ENCODE assay signal across 10 mouse cellular contexts in genomic region chr4:123918851-123919250, GRCm38 (mm10). TPM values are rescaled to one million over a fixed set of nuclear protein-coding genes. Genes with fewer than 3 reads are reported as not detected.
DNase-seq lines count a peak whose midpoint lies in the region; ATAC-seq and TF ChIP-seq lines count a peak whose summit lies in the region.
"Had no signal": no experiment of that assay in that cellular context is flagged by ENCODE, and none has a peak within 500 bp of the region (broad histone marks: within the 10 kb centered on the region; RNA-seq: fewer than 3 reads in every experiment).

No protein-coding gene starts in this region.

- no peaks in the 10 kb centered on the region for H3K9me3 ChIP-seq in kidney, embryonic 14.5 days (ENCODE audit: control insufficient read depth, low read length)
- H3K9me3 ChIP-seq in hindbrain, embryonic 14.5 days (ENCODE audit: control insufficient read depth, low read length): no peaks in the 10 kb centered on the region
- H3K9me3 ChIP-seq in midbrain, embryonic 13.5 days: no peaks in the 10 kb centered on the region

- H3K9ac ChIP-seq in kidney, embryonic 14.5 days (ENCODE audit: low read depth, low read length): peak overlapping the region; percentile 92; the same call in 1 of the 2 replicates
- H3K9ac ChIP-seq in hindbrain, embryonic 14.5 days: no peak overlapping the region
- peak overlapping the region; percentile 98 for H3K9ac ChIP-seq in midbrain, embryonic 13.5 days (replicated peaks)

- no peak overlapping the region for H3K27ac ChIP-seq in kidney, embryonic 14.5 days (ENCODE audit: low read depth, low read length)
- H3K27ac ChIP-seq in bone marrow macrophage, adult 2 months (ENCODE audit: insufficient read depth, low read depth, low read length): peak overlapping the region; percentile 43
- no peak overlapping the region for H3K27ac ChIP-seq in hindbrain, embryonic 14.5 days
- H3K27ac ChIP-seq in midbrain, embryonic 13.5 days: no peak overlapping the region
- H3K27ac ChIP-seq in kidney, adult 2 months (ENCODE audit: insufficient read depth, low read depth, low read length): no peak overlapping the region

- TF ChIP-seq CTCF in bone marrow macrophage, adult 2 months (IDR thresholded peaks at IDR 0.05; ENCODE audit: low read depth, low read length): no peak
- TF ChIP-seq CTCF in kidney, adult 2 months (conservative IDR thresholded peaks at IDR 0.05; ENCODE audit: insufficient read depth, insufficient read length, low read depth, low read length): no peak

- no peaks in the 10 kb centered on the region for H3K27me3 ChIP-seq in kidney, embryonic 14.5 days (ENCODE audit: control insufficient read depth, insufficient read depth, low read length)
- no peaks in the 10 kb centered on the region for H3K27me3 ChIP-seq in hindbrain, embryonic 14.5 days (ENCODE audit: control insufficient read depth, insufficient read depth, low read length)
- H3K27me3 ChIP-seq in midbrain, embryonic 13.5 days: no peaks in the 10 kb centered on the region
- H3K27me3 ChIP-seq in kidney, adult 2 months (replicated peaks; ENCODE audit: control insufficient read depth, insufficient read depth, low read length): no peaks in the 10 kb centered on the region

- WGBS in kidney, embryonic 14.5 days: 68% methylated on average over 2 of the region's 2 CpGs
- WGBS in hindbrain, embryonic 14.5 days: 63% methylated on average over 2 of the region's 2 CpGs
- 72% methylated on average over 2 of the region's 2 CpGs for WGBS in midbrain, embryonic 13.5 days
- whole genome bisulfite sequencing in kidney, adult 2 months: 62% methylated on average over 2 of the region's 2 CpGs

- no peak for TF ChIP-seq POLR2A in bone marrow macrophage, adult 2 months (IDR thresholded peaks at IDR 0.05; ENCODE audit: borderline replicate concordance, low read depth, low read length)
- no peak for TF ChIP-seq POLR2A in kidney, adult 2 months (IDR thresholded peaks at IDR 0.05; ENCODE audit: low read depth, low read length)

- H3K4me1 ChIP-seq in kidney, embryonic 14.5 days (ENCODE audit: control insufficient read depth, insufficient read depth, low read length): peaks cover 16% of the 10 kb centered on the region
- peaks cover 34% of the 10 kb centered on the region for H3K4me1 ChIP-seq in bone marrow macrophage, adult 2 months (ENCODE audit: control insufficient read depth, insufficient read depth, low read length)
- peaks cover 25% of the 10 kb centered on the region for H3K4me1 ChIP-seq in hindbrain, embryonic 14.5 days (replicated peaks; ENCODE audit: control insufficient read depth, insufficient read depth, low read length)
- peaks cover 33% of the 10 kb centered on the region for H3K4me1 ChIP-seq in midbrain, embryonic 13.5 days (replicated peaks)
- peaks cover 13% of the 10 kb centered on the region; the same call in 1 of the 2 replicates for H3K4me1 ChIP-seq in kidney, adult 2 months (ENCODE audit: control insufficient read depth, insufficient read depth, low read length)

- DNase-seq in kidney, adult 11 months: no peak
- no peak for DNase-seq in hindbrain, embryonic 14.5 days (ENCODE audit: low spot score)
- DNase-seq in layer of hippocampus, adult 18-20 months (ENCODE audit: low spot score in 2 of 2): no peak
- DNase-seq in adrenal gland, adult 18-20 months (ENCODE audit: low spot score in 2 of 2): no peak
- DNase-seq in kidney, adult 2 months: no peak
- DNase-seq: gastrocnemius, postnatal 14 days; right cerebral cortex, postnatal 4 days had no signal

- ATAC-seq in kidney, embryonic 14.5 days (ENCODE audit: low FRiP score, low TSS enrichment): no peak
- ATAC-seq in hindbrain, embryonic 14.5 days (ENCODE audit: low FRiP score): no peak
- no peak for ATAC-seq in midbrain, embryonic 13.5 days

- H3K36me3 ChIP-seq in kidney, embryonic 14.5 days (ENCODE audit: control insufficient read depth, insufficient read depth, low read length): peaks cover 35% of the 10 kb centered on the region
- H3K36me3 ChIP-seq in hindbrain, embryonic 14.5 days (replicated peaks; ENCODE audit: control insufficient read depth, insufficient read depth): peaks cover 43% of the 10 kb centered on the region
- H3K36me3 ChIP-seq in midbrain, embryonic 13.5 days: peaks cover 29% of the 10 kb centered on the region
- peaks cover 6% of the 10 kb centered on the region; the same call in 1 of the 2 replicates for H3K36me3 ChIP-seq in kidney, adult 2 months (ENCODE audit: control insufficient read depth, insufficient read depth, low read length)

- H3K4me2 ChIP-seq in kidney, embryonic 14.5 days (replicated peaks; ENCODE audit: low read depth, low read length): peak overlapping the region; percentile 70
- H3K4me2 ChIP-seq in hindbrain, embryonic 14.5 days (replicated peaks): peak overlapping the region; percentile 60
- H3K4me2 ChIP-seq in midbrain, embryonic 13.5 days (replicated peaks): peak overlapping the region; percentile 93

- peak overlapping the region; percentile 95; the same call in 1 of the 2 replicates for H3K4me3 ChIP-seq in kidney, embryonic 14.5 days (ENCODE audit: low read length)
- H3K4me3 ChIP-seq in bone marrow macrophage, adult 2 months (ENCODE audit: insufficient read depth, low read length): peak overlapping the region; percentile 93
- H3K4me3 ChIP-seq in hindbrain, embryonic 14.5 days (replicated peaks; ENCODE audit: low read length): peak overlapping the region; percentile 99; the same call in 1 of the 2 replicates
- peak overlapping the region; percentile 100 for H3K4me3 ChIP-seq in midbrain, embryonic 13.5 days (replicated peaks)
- no peak overlapping the region for H3K4me3 ChIP-seq in kidney, adult 2 months (ENCODE audit: insufficient read depth, low read depth, low read length)

RNA-seq across cellular contexts. Expression of gene 4930535I16Rik, which starts 1.0 kb away (rescaled TPM):
- polyA plus RNA-seq in kidney, embryonic 14.5 days (2014; fragmentation: Nextera tagmentation; extraction: Ambion mirVana): not detected in 2 replicates
- polyA plus RNA-seq in bone marrow macrophage, adult 2 months (2012; ENCODE audit: insufficient read depth, insufficient read length, missing spikeins): not detected in 2 replicates
- not detected in 2 replicates for polyA plus RNA-seq in hindbrain, embryonic 14.5 days (2014; fragmentation: Nextera tagmentation; extraction: Ambion mirVana)
- polyA plus RNA-seq in midbrain, embryonic 13.5 days (2015; fragmentation: Nextera tagmentation; extraction: Ambion mirVana): not detected in 2 replicates
- total RNA-seq in layer of hippocampus, adult 18-20 months (2021): not detected
- total RNA-seq in adrenal gland, adult 18-20 months (2021): not detected
- not detected in 2 replicates for polyA plus RNA-seq in kidney, adult 2 months (2012; rRNA removed)
- total RNA-seq: gastrocnemius, postnatal 14 days had no signal

RNA-seq across cellular contexts. Expression of gene Rragc, which starts 1.6 kb away (rescaled TPM):
- 34.8 and 52.2 TPM in 2 replicates for polyA plus RNA-seq in kidney, embryonic 14.5 days (2014; fragmentation: Nextera tagmentation; extraction: Ambion mirVana)
- 176 and 196 TPM in 2 replicates for polyA plus RNA-seq in bone marrow macrophage, adult 2 months (2012; ENCODE audit: insufficient read depth, insufficient read length, missing spikeins)
- 48.9 and 53.2 TPM in 2 replicates for polyA plus RNA-seq in hindbrain, embryonic 14.5 days (2014; fragmentation: Nextera tagmentation; extraction: Ambion mirVana)
- polyA plus RNA-seq in midbrain, embryonic 13.5 days (2015; fragmentation: Nextera tagmentation; extraction: Ambion mirVana): 45.0 and 45.5 TPM in 2 replicates
- total RNA-seq in layer of hippocampus, adult 18-20 months (2021): 10 to 100 TPM; 58.9 to 59.2 TPM
- 10 to 100 TPM; 87.7 to 97.9 TPM for total RNA-seq in adrenal gland, adult 18-20 months (2021)
- 53.0 and 63.8 TPM in 2 replicates for polyA plus RNA-seq in kidney, adult 2 months (2012; rRNA removed)

RNA-seq across cellular contexts. Expression of gene Mycbp, which starts 14.2 kb away (rescaled TPM):
- 76.5 and 91.2 TPM in 2 replicates for polyA plus RNA-seq in kidney, embryonic 14.5 days (2014; fragmentation: Nextera tagmentation; extraction: Ambion mirVana)
- 17.1 and 21.1 TPM in 2 replicates for polyA plus RNA-seq in bone marrow macrophage, adult 2 months (2012; ENCODE audit: insufficient read depth, insufficient read length, missing spikeins)
- 38.8 and 44.1 TPM in 2 replicates for polyA plus RNA-seq in hindbrain, embryonic 14.5 days (2014; fragmentation: Nextera tagmentation; extraction: Ambion mirVana)
- 44.2 and 49.4 TPM in 2 replicates for polyA plus RNA-seq in midbrain, embryonic 13.5 days (2015; fragmentation: Nextera tagmentation; extraction: Ambion mirVana)
- total RNA-seq in layer of hippocampus, adult 18-20 months (2021): 10 to 100 TPM in 1 of 2 experiments, 1 to 10 TPM in 1; 8.9 to 10.9 TPM
- 10 to 100 TPM; 40.4 to 56.8 TPM for total RNA-seq in adrenal gland, adult 18-20 months (2021)
- polyA plus RNA-seq in kidney, adult 2 months (2012; rRNA removed): 19.5 and 30.1 TPM in 2 replicates

RNA-seq across cellular contexts. Expression of gene 4933427I04Rik, which starts 59.4 kb away (rescaled TPM):
- polyA plus RNA-seq in kidney, embryonic 14.5 days (2014; fragmentation: Nextera tagmentation; extraction: Ambion mirVana): not detected in 2 replicates
- not detected in 2 replicates for polyA plus RNA-seq in bone marrow macrophage, adult 2 months (2012; ENCODE audit: insufficient read depth, insufficient read length, missing spikeins)
- polyA plus RNA-seq in hindbrain, embryonic 14.5 days (2014; fragmentation: Nextera tagmentation; extraction: Ambion mirVana): 0.09 and 0.20 TPM in 2 replicates
- 0.12 TPM in 1 of 2 replicates, not detected in the other for polyA plus RNA-seq in midbrain, embryonic 13.5 days (2015; fragmentation: Nextera tagmentation; extraction: Ambion mirVana)
- not detected for total RNA-seq in layer of hippocampus, adult 18-20 months (2021)
- total RNA-seq in adrenal gland, adult 18-20 months (2021): not detected
- polyA plus RNA-seq in kidney, adult 2 months (2012; rRNA removed): 0.04 TPM in 1 of 2 replicates, not detected in the other
- total RNA-seq: gastrocnemius, postnatal 14 days had no signal
